Mouse (Mus musculus): ENCODE results near the gene Scd3.
"Not testable (repeated sequence)": the region's sequence is repeated elsewhere in the genome, so short reads cannot be mapped to it uniquely, and the experiment has no call there.

The Scd3 gene

DNA sequence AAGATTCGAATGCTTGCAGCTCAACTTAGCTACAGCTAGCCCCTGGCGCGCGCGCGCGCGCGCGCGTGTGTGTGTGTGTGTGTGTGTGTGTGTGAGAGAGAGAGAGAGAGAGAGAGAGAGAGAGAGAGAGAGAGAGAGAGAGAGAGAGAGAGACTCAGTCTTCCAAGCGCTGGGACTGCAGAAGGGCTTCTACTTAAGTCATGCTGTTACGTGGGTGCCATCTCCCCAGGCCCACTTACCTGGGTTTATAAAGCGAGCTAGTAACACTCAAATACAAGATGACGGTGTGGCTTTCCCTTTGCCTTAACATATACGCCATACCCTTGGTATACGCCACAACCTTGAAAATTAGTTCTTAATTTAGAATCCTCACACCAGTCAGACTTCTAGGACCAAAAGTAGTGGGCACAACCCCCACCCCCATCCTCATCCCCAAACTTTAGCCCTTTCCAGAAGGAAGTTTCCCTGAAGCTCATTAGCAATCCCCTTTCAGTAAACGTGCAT lies 64.5 kb downstream of the Scd3 start:
- in situ Hi-C loops (cut with MseI, MboI), result no loop called here

DNA sequence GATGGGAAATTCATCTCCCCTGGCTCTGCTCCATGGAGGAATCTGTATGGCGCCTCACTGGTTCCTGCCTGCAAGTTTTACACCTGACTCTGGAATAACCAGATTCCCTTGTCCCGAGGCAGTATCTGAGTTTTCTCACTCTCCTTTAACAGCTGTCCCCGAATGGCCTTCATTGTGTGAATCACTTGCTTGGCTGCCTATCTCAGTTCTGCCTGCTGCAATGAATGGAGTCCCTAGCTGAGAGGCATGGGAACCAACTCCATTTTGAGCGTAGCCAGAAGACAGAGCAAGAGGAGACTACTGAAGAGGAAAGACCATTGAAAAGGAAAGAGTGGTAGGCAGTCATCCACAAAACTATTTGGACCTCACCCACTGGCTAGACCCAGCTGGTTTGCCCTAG lies 70.6 kb downstream of the Scd3 start:
- in situ Hi-C loops (cut with MseI, MboI), result no loop called here

DNA sequence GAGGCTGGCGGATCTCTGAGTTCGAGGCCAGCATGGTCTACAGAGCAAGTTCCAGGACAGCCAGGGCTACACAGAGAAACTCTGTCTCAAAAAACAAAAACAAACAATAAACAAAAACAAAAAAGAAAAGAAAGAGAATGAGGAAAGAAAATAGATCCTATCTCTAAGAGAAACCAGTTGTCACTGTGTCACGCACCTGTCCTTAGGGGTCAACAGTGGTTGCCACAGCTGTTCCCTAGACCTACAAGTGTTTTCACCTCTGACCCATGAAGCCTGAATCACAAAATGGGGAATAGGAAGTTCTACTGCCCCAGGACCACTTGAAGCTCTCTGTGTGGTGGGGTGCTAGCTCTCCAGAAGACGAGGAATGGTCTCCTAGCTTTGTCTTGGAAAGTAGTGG lies 71.4 kb downstream of the Scd3 start:
- in situ Hi-C loops (cut with MseI, MboI), result no loop called here

DNA sequence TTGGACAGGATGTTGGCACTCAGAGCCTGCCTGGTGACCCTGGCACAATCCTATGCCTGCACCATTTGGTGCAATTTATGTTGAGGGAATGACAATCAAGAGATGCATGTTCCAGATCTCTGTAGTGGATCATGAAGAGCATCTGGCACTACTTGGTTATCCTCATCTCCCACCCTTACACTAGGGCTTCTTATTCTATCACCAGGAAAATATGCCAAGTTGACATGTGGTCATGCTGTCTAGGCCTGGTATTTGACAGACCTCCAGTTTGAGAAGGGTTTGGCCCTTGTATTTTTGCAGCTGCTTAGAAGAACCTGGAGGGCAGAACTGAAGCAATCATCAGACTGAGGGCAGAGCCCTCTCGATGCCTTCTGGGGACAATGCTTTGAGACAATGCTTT lies 72.3 kb downstream of the Scd3 start:
- in situ Hi-C loops (cut with MseI, MboI), result no loop called here

DNA sequence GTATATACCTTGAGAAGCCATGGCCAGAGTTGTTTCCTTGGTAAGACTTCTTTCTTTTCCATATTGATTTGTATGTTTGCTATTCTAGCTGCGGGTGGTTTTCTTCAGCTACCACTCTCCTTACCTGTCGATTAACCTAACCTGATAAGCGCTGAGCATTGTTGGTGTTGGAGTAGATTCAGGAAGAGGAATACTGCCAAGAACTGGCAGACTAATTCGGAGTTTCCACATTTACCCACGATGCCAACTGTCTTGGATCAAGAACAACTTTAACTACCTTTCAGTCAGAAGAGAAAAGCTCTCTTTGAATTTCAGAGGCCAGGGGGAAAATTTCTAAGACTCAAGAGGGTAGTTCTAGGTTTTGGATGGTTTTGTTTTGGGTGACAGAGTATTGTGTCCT lies 73.8 kb downstream of the Scd3 start:
- in situ Hi-C loops (cut with MseI, MboI), result no loop called here

DNA sequence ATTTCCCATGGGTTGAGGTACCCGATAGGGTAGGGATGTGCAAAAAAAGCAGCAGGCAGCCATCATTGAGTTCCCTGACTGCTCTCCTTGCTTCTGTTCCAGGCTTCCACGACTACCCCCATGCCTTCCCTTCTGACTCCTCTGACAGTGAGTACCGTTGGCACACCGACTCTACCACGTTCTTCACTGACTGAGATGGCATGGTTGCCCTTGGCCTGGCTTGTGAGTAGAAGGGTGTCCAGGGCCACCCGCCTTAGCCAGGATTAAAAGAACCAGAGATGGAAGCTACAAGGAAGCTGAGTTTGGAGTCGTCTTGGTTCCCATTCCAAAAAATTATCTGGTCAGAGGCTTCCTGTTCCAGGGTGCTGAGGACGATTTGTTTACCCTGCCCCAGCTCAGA lies 74.9 kb downstream of the Scd3 start:
- in situ Hi-C loops (cut with MseI, MboI), result no loop called here

DNA sequence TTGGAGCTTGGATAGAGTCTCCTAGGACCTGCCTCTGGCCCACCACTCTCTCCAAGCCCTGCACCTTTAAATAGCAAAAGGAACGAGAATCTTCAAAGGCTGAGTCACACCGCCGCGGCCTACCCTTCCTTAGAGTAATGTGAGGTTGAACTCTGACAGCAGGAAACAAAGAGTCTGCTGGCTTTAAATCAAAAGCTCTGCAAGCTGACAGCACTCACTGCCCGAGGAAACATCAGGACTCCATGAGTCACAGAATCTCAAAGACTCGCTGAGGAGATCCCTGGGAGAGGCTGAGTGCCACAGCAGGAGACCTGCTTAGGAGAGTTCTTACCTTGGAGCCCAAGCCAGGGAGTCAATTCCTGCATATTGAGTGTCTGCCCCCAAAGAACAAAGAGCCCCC lies 77.7 kb downstream of the Scd3 start:
- in situ Hi-C loops (cut with MseI, MboI), result no loop called here

DNA sequence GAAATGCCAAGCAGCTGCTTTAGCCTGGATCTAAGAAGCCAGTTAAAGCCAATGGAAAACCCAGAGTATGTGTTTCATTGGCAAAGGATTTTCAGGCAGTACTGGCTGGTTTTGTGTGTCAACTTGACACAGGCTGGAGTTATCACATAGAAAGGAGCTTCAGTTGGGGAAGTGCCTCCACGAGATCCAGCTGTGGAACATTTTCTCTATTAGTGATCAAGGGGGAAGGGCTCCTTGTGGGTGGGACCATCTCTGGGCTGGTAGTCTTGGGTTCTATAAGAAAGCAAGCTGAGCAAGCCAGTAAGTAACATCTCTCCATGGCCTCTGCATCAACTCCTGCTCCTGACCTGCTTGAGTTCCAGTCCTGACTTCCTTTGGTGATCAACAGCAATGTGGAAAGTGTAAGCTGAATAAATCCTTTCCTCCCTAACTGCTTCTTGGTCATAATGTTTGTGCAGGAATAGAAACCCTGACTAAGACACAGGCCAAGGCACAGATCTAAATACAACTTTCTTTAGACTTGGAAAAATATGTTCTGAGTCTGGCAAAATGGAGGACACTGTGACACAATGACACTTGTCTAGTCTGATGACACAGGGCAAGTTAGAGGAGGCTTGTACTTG lies 78.9 kb downstream of the Scd3 start:
- in situ Hi-C loops (cut with MseI, MboI), result not testable (repeated sequence)

DNA sequence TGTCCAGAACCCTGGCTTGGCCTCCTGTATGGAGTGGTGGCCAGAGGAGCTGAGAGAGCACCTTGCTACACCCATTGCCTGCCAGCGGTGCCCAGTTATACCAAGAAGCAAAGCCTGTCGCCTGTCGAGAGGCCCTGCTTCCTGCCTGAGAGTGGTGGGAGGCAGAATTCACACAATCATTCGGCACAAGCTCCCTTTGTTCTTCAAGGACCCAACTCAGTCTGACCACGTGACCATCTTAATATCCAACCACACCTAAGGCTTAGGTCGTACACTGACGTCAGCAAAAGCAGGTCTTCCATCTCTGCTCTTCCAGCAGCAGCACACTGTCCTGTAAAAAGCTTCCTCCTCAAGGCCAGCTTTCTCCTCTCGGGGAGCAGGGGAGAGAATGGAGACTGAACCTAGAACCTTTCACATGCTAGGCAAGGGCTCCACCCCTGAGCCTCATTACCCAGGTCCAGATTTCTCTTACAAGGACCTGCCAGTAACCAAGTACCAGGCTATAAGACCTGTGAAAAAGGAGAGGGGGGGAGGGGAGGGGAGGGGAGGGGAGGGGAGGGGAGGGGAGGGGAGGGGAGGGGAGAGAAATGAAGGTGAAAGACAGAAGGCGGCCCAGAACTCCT lies 79.6 kb downstream of the Scd3 start:
- in situ Hi-C loops (cut with MseI, MboI), result no loop called here

DNA sequence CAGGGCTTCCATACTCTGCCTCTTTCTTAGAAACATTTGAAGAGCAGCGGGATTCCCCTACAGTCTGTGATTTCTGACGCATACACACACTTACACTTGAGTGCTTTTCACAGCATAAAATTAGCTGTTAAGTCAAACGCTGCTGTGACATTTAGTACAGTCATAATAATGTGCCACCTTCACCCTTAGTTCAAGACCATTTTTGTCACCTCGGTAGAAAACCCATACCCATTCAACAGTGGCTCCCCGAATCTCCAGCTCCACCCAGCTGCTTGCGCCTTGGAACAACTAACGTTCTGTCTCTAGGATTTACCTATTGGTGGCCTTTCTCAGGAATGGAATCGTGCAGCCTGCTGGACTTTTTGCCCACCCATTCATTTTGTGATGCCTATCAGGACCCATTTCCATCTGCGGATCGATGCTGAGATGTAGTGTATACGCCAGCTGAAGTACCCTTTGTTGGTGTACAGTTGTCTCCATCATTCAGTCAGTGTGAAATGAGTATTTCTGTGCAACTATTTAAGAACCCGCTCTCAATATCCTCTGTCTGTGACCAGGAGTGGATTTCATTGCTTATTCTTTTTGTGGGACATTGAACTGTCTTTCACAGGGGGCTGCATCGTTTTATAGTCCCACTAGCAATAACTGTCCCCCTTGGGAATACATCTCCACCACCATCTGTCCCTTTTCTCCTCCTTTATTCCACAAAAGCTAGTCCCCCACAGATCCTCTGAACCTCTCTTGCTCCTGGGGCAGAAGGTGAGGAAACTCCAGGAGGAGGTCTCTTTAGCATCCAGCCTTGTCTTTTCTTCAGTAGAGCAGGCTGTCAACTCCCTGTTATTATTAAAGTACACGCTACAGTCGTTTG lies 80.3 kb downstream of the Scd3 start:
- in situ Hi-C loops (cut with MseI, MboI), result no loop called here

DNA sequence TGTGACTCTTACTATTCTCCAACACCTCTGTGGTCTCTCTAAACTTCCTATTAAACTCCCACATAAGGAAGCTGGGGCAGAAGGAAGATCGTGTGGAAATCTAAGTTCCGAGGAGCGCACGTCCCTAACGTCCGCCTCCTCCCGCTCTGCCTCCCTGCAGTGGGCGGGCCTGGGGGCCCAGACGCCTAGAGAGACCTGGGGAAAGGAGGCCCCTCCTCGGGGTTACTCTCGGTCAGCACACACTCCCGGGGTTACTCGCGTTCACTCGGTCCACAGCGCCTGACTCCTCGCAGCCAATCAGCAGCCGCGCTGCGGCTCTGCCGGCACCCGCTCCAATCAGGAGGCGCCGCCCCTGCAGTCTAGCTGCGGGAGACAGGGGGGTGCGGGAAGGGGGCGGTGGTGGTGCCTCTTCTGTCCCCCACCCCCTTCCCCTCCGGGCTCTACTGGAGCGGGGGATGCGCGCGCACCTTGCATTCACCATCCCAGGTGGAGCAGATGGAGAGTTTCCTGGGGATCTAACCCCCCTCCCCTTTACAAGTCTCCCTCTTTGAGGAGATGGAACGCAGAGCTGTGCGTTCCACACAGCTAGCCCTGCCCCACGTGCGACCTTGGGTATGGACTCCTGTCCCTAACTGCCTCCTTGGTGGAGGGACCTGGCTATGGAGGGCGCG lies 81.1 kb downstream of the Scd3 start:
- in situ Hi-C loops (cut with MseI, MboI), result no loop called here

DNA sequence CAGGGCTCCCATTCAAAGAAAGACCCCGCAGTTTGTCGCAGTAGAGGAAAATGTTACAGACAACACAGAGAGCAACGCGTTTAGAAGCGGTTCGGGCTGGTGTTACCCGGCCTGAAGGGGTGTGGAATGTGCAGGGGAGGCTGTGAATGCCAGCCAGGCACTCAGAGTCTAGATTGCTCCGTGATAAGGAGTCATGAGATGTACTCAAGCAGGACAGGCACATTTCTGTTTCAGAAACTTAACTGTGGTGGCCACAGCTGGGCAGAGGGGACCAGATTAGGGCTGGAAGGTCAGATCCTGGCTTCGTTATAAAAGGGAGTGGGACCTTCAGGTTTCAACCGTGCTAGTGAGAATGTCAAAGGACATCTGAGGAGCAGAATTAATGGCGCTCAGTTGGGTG lies 81.7 kb downstream of the Scd3 start:
- in situ Hi-C loops (cut with MseI, MboI), result no loop called here

DNA sequence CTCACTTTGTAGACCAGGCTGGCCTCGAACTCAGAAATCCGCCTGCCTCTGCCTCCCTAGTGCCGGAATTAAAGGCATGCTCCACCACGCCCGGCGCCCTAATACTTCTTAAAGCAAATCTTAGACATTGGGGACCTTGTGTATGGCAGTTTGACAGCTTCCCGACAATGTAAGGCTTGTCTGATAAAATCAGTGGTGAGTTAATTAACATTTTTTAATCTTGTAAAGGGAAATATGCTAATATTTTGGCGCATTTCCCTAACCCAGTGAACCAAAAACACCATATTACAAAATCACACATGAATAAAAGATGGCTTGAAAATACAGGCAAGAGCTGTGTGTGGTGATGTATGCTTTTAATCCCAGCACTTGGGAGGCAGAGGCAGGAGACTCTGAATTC lies 82.5 kb downstream of the Scd3 start:
- in situ Hi-C loops (cut with MseI, MboI), result no loop called here

DNA sequence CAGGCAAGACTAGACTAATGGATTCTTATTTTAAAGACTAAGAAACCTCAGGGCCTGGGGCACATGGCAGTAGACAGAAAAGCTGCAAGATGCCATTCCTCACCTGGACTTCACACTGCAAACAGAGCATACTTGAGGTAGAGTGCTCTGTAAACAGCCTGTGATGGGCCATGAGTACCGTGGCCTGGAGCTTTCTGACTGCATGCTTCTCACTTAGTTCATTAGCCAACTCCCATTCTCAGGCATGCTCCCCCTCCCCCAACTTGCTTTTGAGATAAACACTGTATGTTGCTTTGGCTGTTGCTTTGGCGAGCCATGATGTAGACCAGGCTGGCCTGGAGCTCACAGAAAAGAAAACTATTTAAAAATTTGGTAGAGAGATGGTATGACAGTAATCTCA lies 83.0 kb downstream of the Scd3 start:
- in situ Hi-C loops (cut with MseI, MboI), result no loop called here

DNA sequence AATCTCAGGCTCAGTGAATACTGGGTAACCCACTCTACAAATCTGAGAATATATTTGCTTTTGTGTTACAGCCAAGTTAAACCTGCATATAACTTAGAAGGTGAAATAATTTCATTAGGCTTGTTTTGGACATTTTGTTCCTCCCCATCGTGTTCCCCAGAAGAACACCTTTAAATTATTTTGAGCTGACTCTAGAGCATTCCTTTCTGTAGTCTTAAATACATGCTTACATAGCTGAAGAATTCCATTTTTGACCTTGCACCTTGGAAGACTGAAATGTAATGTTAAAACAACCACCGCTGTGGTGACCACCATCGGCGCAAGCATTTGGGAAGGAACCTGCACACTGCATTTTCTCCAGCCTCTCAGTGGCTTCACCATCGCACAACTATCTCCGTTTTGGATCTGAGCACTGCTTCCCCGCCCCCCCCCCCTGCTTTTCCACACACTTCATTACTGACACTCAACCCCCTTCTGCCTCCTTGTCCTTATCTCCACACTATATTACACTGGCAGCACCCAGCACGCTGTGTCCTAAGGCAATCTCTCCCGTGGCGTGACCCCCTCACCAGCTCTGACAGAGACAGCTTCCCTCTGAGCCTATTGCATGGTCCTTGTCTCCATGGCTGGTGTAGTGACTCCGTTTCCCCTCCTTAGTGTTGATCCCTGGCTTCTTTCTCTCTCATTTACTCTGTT lies 84.5 kb downstream of the Scd3 start:
- in situ Hi-C loops (cut with MseI, MboI), result no loop called here

DNA sequence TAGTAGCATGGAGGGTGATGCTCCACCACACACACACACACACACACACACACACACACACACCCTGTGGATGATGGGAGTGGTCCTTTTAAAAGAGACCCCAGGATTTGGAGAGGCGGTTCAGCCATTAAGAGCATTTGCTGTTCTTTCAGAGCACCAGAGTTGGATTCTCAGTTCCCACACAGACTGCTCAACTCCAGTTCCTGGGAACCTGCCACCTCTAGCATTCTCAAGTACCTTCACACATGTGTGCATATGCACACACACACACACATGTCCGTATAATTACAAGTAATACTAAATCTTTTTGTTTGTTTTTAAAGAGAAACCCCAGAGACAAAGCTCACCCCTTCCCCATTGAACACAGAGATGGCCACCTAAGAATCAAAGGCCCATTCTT lies 89.0 kb downstream of the Scd3 start:
- in situ Hi-C loops (cut with MseI, MboI), result no loop called here

DNA sequence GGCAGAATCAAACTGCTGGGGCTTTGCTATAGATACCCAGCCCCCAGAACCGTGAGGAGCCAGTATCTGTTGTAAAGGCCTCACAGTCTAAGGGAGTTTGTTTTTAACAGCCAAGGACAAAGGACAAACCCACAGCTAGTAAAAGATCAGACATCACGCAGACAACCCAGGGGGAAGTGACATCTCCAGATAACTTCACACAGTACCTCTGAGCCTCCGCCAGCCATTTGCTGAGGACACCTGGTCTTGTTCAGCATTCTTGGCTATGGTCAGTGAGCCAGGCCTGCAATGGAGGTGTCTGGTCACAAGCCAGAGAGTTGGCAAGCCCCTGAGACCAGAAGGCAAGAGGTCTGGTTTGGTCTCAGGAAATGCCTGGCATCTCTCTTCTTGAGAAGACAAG lies 89.4 kb downstream of the Scd3 start:
- in situ Hi-C loops (cut with MseI, MboI), result no loop called here

DNA sequence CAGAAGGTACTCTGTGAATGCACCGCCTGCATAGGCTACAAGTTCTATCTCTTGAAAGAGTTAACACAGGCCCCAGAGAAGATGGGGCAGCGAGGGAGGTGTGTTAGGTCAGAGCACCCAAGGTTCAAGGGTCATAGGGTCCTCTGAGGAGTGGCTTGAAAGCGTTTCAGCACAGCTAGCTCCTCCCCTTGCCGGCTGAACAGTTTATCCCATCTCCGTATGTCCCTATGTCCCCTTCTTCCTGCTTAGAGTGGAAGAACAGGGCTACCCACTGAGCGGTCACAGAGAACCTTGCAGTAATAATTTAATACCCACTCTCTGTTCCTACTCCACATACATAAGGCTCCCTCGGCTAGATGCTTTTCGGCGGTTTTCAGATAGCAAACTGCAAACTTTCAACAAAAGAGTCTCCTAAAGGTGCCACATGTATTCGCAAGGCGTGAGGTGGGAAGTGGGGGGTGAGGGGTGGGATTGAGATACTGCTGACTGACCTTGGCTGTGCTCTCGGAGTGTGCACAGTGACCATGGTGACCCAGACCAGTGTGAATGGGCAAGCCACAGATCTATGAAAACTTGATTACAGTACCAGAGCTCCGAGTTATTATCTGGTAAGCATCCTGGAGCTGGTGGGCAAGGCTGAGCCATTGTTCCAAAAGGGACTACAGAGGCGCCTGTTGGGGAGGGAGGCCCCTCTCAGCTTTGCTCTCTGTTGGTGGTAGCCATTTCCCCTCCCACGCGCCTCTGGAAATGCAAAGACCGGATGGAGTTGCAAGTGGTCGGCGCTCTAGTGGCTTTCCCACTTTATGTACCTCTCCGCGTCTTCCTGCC lies 90.1 kb downstream of the Scd3 start, which contains the start of gene Scd2:
Gene Scd2 (plus strand): TSS at position 734 of the 828 bp plus-strand sequence.
- in situ Hi-C loops (cut with MseI, MboI), result no loop called here
